Mouse (Mus musculus): ENCODE measurements around the gene Slc34a1. TPM values are rescaled to one million over a fixed set of nuclear protein-coding genes. Genes with fewer than 3 reads are reported as not detected.

Slc34a1 gene
- not detected in 2 replicates for polyA plus RNA-seq (2016; fragmentation: Nextera tagmentation; extraction: Ambion mirVana)

DNA sequence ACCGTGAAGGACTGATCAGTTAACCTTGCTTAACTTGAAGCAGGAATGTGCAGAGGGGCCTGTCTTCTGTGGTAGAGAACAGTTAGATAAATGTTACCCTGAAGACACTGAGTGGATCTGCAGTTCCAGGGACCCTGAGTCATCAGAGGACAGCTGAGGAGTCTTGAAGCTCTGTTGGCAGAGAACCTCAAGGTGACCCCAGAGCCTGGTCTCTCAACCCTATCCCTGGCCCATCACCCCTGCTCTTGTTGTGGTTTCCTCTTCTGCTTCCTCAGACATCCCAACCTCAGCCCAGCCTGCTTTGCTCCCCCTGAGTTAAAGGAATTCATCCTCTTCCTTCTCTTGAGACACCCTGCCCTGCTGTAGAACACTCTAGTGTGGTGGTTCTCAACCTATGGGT is at the start of gene Slc34a1:
Gene Slc34a1, plus strand, starts transcription at position 100 of the 400 bp plus-strand sequence.
- no peaks in the 10 kb centered on the region for H3K4me1 ChIP-seq
- no peak within 1 kb of the TSS for H3K27ac ChIP-seq
- peaks cover 29% of the 10 kb centered on the region for H3K27me3 ChIP-seq (ENCODE audit: low read depth, poor library complexity, severe bottlenecking)
- no peak for DNase-seq (ENCODE audit: low spot score)
- no peaks in the 10 kb centered on the region for H3K36me3 ChIP-seq
- no peak within 1 kb of the TSS for H3K4me3 ChIP-seq
- WGBS: 85% methylated on average over 1 of the region's 1 CpGs
- no peaks in the 10 kb centered on the region for H3K9me3 ChIP-seq (replicated peaks)

DNA sequence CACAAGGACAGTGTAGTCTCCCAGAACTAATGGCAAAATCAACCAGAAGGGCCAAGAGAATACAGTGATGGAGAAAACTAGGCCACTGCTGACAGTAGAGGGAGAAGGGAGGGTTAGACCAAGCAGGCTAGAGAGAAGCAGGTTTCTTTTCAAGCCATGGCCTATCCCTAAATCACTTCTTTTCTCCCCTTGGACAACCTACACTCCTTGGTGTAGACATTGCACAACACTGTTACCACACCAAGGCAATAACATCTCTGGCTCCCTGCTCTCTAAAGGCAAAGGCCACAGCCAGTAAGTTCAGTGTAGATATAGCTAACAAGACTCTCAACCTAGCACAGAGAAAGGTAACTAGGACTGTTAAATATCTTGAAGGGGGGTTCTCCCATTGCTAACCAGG is 36.8 kb upstream of the Slc34a1 start:
- no peak for DNase-seq (ENCODE audit: low spot score)
- no peak overlapping the region for H3K27ac ChIP-seq
- peaks cover 19% of the 10 kb centered on the region for H3K4me1 ChIP-seq
- no peaks in the 10 kb centered on the region for H3K9me3 ChIP-seq (replicated peaks)
- H3K36me3 ChIP-seq: peaks cover 52% of the 10 kb centered on the region
- H3K27me3 ChIP-seq (ENCODE audit: low read depth, poor library complexity, severe bottlenecking): no peaks in the 10 kb centered on the region
- peak overlapping the region; percentile 89 for H3K4me3 ChIP-seq

DNA sequence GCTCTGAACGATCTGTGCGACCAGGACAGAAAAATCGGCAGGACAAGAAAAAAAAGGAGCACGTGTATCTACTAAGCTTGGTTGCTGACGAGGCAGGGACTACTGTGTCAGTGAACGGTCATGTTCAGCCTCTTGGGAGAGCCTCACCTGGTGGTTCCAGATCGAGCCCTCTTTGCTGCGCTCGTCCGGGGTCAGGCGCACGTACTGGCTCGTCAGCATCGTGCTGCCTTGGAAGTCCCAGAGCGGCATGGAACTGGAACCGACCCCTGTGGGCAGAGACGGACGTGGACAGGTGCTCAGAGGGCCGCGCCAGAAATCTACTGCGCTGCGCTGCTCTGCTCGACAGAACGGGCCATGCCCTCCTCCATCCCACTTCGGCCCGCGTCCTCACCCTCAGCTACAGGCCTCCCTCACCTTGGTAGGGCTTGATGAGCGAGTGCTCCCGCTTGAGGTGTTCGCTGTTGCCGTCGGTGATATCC is 36.0 kb upstream of the Slc34a1 start:
- peaks cover 19% of the 10 kb centered on the region for H3K4me1 ChIP-seq
- DNase-seq (ENCODE audit: low spot score): peak; percentile 39
- H3K27ac ChIP-seq: peak overlapping the region; percentile 91
- peaks cover 43% of the 10 kb centered on the region for H3K36me3 ChIP-seq
- H3K27me3 ChIP-seq (ENCODE audit: low read depth, poor library complexity, severe bottlenecking): no peaks in the 10 kb centered on the region
- H3K9me3 ChIP-seq (replicated peaks): no peaks in the 10 kb centered on the region
- peak overlapping the region; percentile 89 for H3K4me3 ChIP-seq
- WGBS: under 1% methylated on average over 32 of the region's 32 CpGs

DNA sequence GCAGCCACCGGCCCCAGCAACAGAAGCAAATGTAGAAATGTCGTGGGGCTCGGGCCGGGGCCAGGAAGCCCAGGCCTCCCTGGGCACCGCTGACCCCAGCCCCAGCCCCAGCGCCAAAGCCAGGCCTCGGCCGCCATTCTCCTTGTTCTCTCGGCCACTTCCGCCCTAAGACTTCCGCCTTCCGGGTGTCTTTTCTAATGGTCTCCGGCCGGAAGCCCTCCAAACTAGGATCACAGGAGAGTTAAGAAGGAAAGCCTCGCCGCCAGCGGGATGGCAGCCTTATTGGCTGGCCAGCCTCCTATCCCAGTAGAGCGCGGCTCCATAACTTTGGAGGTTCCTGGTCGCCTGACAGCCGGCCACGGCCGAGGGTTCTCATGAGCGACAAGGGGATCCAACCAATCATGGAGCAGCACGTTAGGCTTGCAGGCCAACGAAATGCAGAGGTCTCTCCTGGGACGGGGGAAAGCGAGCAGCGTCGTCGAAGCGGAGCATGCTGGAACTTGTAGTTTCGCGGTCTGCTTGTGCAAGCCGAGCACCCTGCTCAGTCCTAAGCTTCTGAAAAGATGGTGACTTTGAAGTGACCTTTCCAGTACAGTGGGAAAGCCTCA is 35.4 kb upstream of the Slc34a1 start, which contains the start of gene Lman2:
Gene Lman2, minus strand, starts transcription at position 331 of the 608 bp plus-strand sequence.
- peak; percentile 96 for DNase-seq (ENCODE audit: low spot score)
- Histone ChIP-seq H3K27me3 (ENCODE audit: low read depth, poor library complexity, severe bottlenecking) (no peaks in the 10 kb centered on the region), H3K27ac (peak within 1 kb of the TSS; percentile 91), H3K4me1 (peaks cover 19% of the 10 kb centered on the region), H3K9me3 (replicated peaks) (no peaks in the 10 kb centered on the region), H3K4me3 (peak within 1 kb of the TSS; percentile 89), H3K36me3 (peaks cover 37% of the 10 kb centered on the region)
- WGBS: under 1% methylated on average over 35 of the region's 35 CpGs

DNA sequence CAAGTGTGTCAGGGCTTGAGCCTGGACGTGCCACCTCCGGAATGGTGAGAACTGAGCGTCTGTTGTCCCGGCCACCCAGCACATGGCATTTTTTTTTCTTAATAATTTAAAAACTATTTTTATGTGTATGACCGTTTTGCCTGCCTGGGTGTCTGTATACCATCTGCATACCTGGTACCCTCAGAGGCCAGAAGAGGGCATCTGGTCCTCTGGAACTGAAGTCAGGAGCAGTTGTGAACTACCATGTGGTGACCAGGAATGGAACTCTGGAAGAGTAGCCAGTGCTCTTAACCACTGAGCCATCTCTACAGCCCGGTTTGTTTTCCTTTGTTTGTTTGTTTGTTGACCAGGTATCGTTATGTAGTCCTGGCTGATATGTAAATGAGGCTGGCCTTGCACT is 29.6 kb upstream of the Slc34a1 start:
- DNase-seq (ENCODE audit: low spot score): no peak
- Histone ChIP-seq H3K27me3 (ENCODE audit: low read depth, poor library complexity, severe bottlenecking) (peaks cover 9% of the 10 kb centered on the region), H3K9me3 (replicated peaks) (no peaks in the 10 kb centered on the region), H3K4me1 (peaks cover 6% of the 10 kb centered on the region; the same call in 1 of the 2 replicates), H3K36me3 (no peaks in the 10 kb centered on the region), H3K27ac (no peak overlapping the region), H3K4me3 (no peak overlapping the region)
- 81% methylated on average over 7 of the region's 7 CpGs for WGBS

DNA sequence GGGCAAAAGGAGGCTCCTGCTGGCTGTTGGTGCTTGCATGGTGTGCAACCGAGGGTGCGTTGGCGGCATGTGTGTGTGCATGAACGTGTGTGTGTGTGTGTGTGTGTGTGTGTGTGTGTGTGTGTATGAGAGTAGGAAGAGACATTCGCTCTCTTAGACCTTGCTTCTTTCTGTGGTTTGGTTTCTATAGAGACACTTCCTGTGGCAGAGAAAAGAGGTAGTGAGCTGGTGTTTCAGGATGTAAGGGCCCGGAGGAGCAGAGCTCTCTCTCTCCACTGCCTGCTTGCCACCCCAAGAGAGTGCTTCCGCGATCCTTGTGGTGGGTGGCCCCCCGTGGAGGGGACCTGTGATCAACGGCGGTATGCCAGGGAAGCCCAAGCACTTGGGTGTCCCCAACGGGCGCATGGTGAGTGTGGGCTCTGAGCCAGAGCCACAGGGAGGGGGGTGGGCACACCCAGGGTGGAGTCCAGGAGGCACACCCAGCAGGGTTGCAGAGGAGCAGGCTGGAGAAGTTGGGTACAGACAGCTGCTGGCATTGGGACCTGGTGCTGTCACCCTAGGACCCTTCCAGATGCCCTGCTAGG is 28.4 kb upstream of the Slc34a1 start, which contains the start of gene Rgs14:
Gene Rgs14, plus strand, starts transcription at position 202 of the 584 bp plus-strand sequence.
- Histone ChIP-seq H3K4me1 (peaks cover 6% of the 10 kb centered on the region; the same call in 1 of the 2 replicates), H3K27ac (no peak within 1 kb of the TSS), H3K4me3 (no peak within 1 kb of the TSS), H3K27me3 (ENCODE audit: low read depth, poor library complexity, severe bottlenecking) (peaks cover 20% of the 10 kb centered on the region), H3K36me3 (no peaks in the 10 kb centered on the region), H3K9me3 (replicated peaks) (no peaks in the 10 kb centered on the region)
- 66% methylated on average over 13 of the region's 13 CpGs for WGBS
- DNase-seq (ENCODE audit: low spot score): no peak

DNA sequence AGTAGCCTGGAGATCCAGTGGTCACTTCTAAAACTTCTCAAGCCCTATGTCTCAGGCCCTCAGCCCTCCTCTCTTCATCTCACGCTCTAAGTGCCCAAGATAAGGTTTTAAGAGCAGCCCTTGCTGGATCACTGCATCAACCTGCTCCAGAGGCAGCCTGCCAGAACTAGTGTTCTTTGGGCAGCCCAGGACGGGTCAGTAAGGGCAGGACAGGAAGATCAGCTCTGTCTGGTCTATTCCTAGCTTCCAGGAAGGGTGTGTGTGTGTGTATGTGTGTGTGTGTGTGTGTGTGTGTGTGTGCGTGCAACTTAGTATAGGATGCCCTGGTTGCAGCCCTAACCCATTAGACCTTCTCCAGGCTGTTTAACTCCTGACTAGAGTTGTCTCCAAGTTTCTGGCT is 27.8 kb upstream of the Slc34a1 start:
- no peaks in the 10 kb centered on the region for H3K36me3 ChIP-seq
- no peak overlapping the region for H3K27ac ChIP-seq
- H3K4me3 ChIP-seq: no peak overlapping the region
- no peaks in the 10 kb centered on the region for H3K9me3 ChIP-seq (replicated peaks)
- WGBS: 70% methylated on average over 3 of the region's 3 CpGs
- peaks cover 26% of the 10 kb centered on the region for H3K27me3 ChIP-seq (ENCODE audit: low read depth, poor library complexity, severe bottlenecking)
- DNase-seq (ENCODE audit: low spot score): no peak
- peaks cover 6% of the 10 kb centered on the region; the same call in 1 of the 2 replicates for H3K4me1 ChIP-seq

DNA sequence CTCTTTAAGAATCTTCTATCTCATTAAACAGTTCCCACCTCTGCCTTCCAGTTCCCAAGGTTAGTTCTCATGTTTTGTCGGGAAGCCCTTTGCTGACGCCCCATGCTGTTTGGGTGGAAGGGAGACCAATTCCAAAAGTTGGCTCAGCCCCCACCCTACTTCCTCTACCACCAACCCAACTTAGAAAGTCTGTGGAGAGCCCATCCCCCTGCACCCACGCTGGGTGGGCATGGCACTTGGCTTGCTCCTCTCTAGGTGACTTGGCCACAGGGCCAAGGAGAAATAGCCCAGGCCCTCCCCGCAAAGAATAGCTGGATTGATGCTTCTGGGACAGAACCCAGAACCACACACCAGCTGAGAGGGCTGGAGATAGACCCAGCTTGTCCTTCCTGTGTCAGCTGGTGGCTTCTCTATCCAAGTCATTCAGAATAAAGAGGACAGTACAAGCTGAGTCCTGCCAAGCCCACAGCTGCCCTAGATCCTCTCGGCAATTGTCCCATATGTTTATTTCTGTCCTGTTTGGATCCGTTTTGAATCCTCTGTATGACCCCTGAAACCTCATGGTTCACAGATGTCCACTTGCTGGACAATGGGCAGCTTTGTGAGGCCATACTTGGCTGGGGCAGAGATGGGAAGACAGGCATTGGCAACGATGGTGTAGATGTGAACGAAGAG is 26.8 kb upstream of the Slc34a1 start:
- H3K27me3 ChIP-seq (ENCODE audit: low read depth, poor library complexity, severe bottlenecking): peaks cover 33% of the 10 kb centered on the region
- 77% methylated on average over 8 of the region's 8 CpGs for WGBS
- DNase-seq (ENCODE audit: low spot score): no peak

DNA sequence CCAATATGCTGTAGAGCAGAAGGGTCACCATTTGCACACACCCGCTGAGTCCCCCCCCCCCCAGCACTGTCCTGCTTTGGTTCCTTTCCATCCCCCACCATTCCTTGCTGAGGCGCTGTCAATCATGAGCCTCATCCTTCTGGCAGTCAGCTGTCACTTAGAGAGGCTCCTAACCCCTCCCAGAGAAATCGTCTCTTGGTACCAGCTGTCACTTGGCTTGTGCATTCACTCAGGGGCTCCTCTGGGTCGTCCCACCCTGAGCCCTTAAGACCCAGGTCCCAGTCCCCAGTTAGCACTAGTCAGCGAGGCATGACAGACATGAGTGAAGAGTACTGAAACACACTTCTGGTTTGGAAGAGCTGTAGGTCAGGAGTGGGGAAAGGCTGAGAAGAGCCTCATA is 26.2 kb upstream of the Slc34a1 start:
- peaks cover 6% of the 10 kb centered on the region; the same call in 1 of the 2 replicates for H3K4me1 ChIP-seq
- WGBS: 61% methylated on average over 5 of the region's 5 CpGs
- no peaks in the 10 kb centered on the region for H3K9me3 ChIP-seq (replicated peaks)
- no peaks in the 10 kb centered on the region for H3K36me3 ChIP-seq
- H3K27me3 ChIP-seq (ENCODE audit: low read depth, poor library complexity, severe bottlenecking): peaks cover 38% of the 10 kb centered on the region
- no peak overlapping the region for H3K27ac ChIP-seq
- DNase-seq (ENCODE audit: low spot score): no peak
- H3K4me3 ChIP-seq: no peak overlapping the region

More for the DNA sequence above, 26.8 kb upstream of the Slc34a1 start:
- no peaks in the 10 kb centered on the region for H3K36me3 ChIP-seq
- no peak overlapping the region for H3K4me3 ChIP-seq
- H3K9me3 ChIP-seq (replicated peaks): no peaks in the 10 kb centered on the region
- no peak overlapping the region for H3K27ac ChIP-seq
- peaks cover 6% of the 10 kb centered on the region; the same call in 1 of the 2 replicates for H3K4me1 ChIP-seq

DNA sequence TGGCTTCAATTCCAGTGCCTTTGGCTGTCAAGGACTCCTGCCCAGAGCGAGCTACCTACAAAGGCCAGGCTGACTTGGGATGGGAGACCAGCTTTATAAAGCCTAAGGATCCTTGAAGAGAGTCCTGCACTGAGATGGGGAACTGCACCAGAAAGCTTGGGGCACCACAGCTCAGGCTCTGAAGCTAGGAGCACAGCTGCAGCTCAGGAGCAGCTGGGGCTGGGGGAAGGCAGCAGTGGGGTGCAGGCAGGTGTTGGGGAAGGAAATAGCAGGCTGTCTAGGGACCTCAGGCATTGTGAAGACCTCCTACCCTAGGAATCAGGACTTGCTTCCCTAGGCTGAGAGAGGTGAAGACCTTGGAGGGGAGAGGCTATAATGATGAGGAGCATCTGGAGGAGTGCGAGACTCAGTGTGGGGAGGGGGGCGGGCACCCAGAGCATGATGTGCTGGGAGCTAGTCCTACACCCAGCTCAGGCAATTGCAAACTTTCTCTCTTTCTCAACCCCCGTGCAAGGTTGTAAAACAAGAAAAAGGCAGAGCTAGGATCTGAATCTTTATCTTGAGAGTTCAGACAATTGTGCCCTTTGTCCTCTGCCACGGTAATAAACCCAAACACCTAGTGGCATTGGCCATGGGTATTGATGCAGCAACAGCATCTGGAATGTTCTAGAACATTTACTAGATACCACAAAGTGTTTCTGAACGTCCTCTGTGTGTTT is 23.6 kb upstream of the Slc34a1 start:
- H3K4me3 ChIP-seq: no peak overlapping the region
- no peaks in the 10 kb centered on the region for H3K36me3 ChIP-seq
- no peaks in the 10 kb centered on the region for H3K9me3 ChIP-seq (replicated peaks)
- H3K27ac ChIP-seq: no peak overlapping the region
- WGBS: 74% methylated on average over 6 of the region's 6 CpGs
- peaks cover 62% of the 10 kb centered on the region for H3K27me3 ChIP-seq (ENCODE audit: low read depth, poor library complexity, severe bottlenecking)
- no peak for DNase-seq (ENCODE audit: low spot score)
- peaks cover 11% of the 10 kb centered on the region for H3K4me1 ChIP-seq

DNA sequence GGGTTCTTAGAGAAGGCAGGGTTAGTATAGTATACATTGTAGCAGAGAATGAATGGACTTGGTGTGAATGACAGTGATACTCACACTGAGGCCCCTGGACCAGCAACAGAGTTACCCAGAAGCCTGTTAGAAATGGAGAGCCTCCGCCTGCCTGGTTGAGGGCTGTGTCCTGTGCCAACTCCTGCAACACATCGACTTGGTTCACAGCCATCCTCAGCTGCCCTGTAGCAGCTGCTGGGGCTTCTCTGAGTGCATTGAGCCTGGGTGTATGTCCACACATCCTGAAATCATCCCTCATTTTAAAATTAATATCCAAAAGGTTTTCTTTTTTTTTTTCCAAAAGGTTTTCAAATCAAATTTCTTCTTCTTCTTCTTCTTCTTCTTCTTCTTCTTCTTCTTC is 22.1 kb upstream of the Slc34a1 start:
- Histone ChIP-seq H3K9me3 (replicated peaks) (no peaks in the 10 kb centered on the region), H3K27ac (no peak overlapping the region), H3K4me1 (peaks cover 9% of the 10 kb centered on the region), H3K4me3 (no peak overlapping the region), H3K36me3 (no peaks in the 10 kb centered on the region), H3K27me3 (ENCODE audit: low read depth, poor library complexity, severe bottlenecking) (peaks cover 77% of the 10 kb centered on the region)
- DNase-seq (ENCODE audit: low spot score): no peak
- 81% methylated on average over 2 of the region's 2 CpGs for WGBS

DNA sequence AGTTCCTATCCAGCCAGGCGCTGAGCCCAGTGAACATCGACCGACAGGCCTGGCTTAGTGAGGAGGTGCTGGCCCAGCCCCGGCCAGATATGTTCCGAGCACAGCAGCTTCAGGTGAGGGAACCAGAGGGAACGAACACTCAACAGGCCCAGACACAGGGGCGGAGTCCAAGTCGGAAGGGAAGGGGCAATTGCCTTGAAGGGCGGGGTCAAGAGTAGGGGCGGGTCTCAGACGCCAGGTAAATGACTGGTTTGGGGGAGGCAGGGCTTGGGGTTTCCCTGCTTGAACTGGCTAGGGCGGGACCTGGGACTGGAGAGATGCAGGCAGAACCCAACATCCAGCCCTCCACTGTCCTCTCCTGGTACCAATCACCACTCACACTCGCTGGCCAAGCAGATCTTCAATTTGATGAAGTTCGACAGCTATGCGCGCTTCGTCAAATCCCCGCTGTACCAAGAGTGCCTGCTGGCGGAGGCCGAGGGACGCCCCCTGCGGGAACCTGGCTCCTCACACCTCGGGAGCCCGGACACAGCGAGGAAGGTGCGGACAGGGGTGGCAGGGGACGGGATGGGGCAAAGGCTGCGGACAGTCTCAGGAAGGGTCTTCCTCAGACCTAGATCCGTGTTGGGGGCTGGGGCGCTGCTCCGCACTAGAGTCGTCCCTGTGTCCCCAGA is 18.9 kb upstream of the Slc34a1 start:
- peaks cover 91% of the 10 kb centered on the region for H3K27me3 ChIP-seq (ENCODE audit: low read depth, poor library complexity, severe bottlenecking)
- DNase-seq (ENCODE audit: low spot score): no peak
- H3K4me3 ChIP-seq: peak overlapping the region; percentile 32
- H3K36me3 ChIP-seq: no peaks in the 10 kb centered on the region
- no peaks in the 10 kb centered on the region for H3K9me3 ChIP-seq (replicated peaks)
- no peak overlapping the region for H3K27ac ChIP-seq
- H3K4me1 ChIP-seq: peaks cover 11% of the 10 kb centered on the region
- 7% methylated on average over 32 of the region's 32 CpGs for WGBS

All from limb, embryonic 10.5 days (tissue).